20 mouse cellular contexts compared by ENCODE assay signal in the genomic region with DNA sequence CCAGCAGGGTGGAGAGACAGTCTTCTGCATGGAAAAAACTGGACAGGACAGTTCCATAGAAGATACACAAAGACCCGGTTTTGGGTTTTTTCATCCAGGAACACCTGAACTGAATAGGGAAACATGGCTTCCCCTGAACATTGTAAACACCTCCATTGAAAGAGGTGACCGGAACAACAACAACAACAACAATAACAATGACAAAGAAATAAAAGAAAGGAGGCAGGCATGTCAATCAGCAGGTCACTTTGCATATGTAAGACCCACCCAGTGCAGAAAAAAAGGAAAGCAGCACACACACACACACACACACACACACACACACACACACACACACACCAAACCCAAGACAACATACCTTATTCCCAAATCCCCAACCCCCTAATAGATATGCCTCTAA. TPM values are rescaled to one million over a fixed set of nuclear protein-coding genes. Genes with fewer than 3 reads are reported as not detected.
"Had no signal": no experiment of that assay in that cellular context is flagged by ENCODE, and none has a peak within 500 bp of the region (broad histone marks: within the 10 kb centered on the region; RNA-seq: fewer than 3 reads in every experiment).

No protein-coding gene starts in this region.

- H3K4me3 ChIP-seq: midbrain, embryonic 10.5 days; midbrain, embryonic 12.5 days; neural tube, embryonic 12.5 days; stomach, embryonic 15.5 days had no signal

- H3K4me1 ChIP-seq: midbrain, embryonic 10.5 days; midbrain, embryonic 12.5 days; neural tube, embryonic 12.5 days; stomach, embryonic 15.5 days had no signal

- H3K9ac ChIP-seq: lung, embryonic 14.5 days; midbrain, embryonic 12.5 days; neural tube, embryonic 12.5 days; stomach, embryonic 15.5 days had no signal

- H3K27ac ChIP-seq: midbrain, embryonic 10.5 days; midbrain, embryonic 12.5 days; neural tube, embryonic 12.5 days; stomach, embryonic 15.5 days; stomach, postnatal 0 days had no signal

- ATAC-seq: midbrain, embryonic 16.5 days had no signal

- H3K36me3 ChIP-seq: midbrain, embryonic 10.5 days; midbrain, embryonic 12.5 days; neural tube, embryonic 12.5 days; stomach, embryonic 15.5 days had no signal

- H3K9me3 ChIP-seq: midbrain, embryonic 10.5 days; midbrain, embryonic 12.5 days; neural tube, embryonic 12.5 days; stomach, embryonic 15.5 days had no signal

- DNase-seq: lung, adult 18-20 months; lung, embryonic 14.5 days; lung, postnatal 10 days; lung, postnatal 4 days; midbrain, embryonic 14.5 days; right cerebral cortex, postnatal 14 days; thymus, adult 2 months; thymus, postnatal 25 days; thymus, postnatal 4 days had no signal

- H3K27me3 ChIP-seq: midbrain, embryonic 12.5 days; neural tube, embryonic 12.5 days; stomach, embryonic 15.5 days had no signal

- H3K4me2 ChIP-seq: lung, embryonic 14.5 days; midbrain, embryonic 12.5 days; neural tube, embryonic 12.5 days; stomach, embryonic 15.5 days had no signal

RNA-seq across cellular contexts. Expression of a gene that starts 51.8 kb away (rescaled TPM):
- total RNA-seq: megakaryocyte, adult 5-6 weeks; megakaryocyte-erythroid progenitor cell, adult 5-6 weeks; monocyte, adult 5-6 weeks; neutrophil, adult 5-6 weeks had no signal
- polyA plus RNA-seq: lung, embryonic 14.5 days; neural tube, embryonic 12.5 days; neural tube, embryonic 14.5 days had no signal

RNA-seq across cellular contexts. Expression of a gene that starts 52.2 kb away (rescaled TPM):
- total RNA-seq: megakaryocyte-erythroid progenitor cell, adult 5-6 weeks had no signal
